Mouse (Mus musculus): ENCODE measurements around the gene Iglon5.

Iglon5 gene

GRCm38 (mm10) chr7:43489631-43490125 lies at the start of gene Iglon5:
Gene Iglon5 (minus strand): TSS chr7:43490075.
- no peak for DNase-seq (ENCODE audit: extremely low read depth, low read depth)

GRCm38 (mm10) chr7:43538524-43538923 lies 48.6 kb upstream of the Iglon5 start:
- no peak for DNase-seq (ENCODE audit: extremely low read depth, low read depth)

GRCm38 (mm10) chr7:43532936-43533505 lies 43.1 kb upstream of the Iglon5 start:
- no peak for DNase-seq (ENCODE audit: extremely low read depth, low read depth)

GRCm38 (mm10) chr7:43530216-43530785 lies 40.4 kb upstream of the Iglon5 start:
- DNase-seq (ENCODE audit: extremely low read depth, low read depth) = no peak

GRCm38 (mm10) chr7:43525313-43525712 lies 35.4 kb upstream of the Iglon5 start:
- no peak for DNase-seq (ENCODE audit: extremely low read depth, low read depth)

- no peak for DNase-seq (ENCODE audit: extremely low read depth, low read depth)
These were observed 32.9 kb upstream of the Iglon5 start for GRCm38 (mm10) chr7:43522776-43523175.

- DNase-seq (ENCODE audit: extremely low read depth, low read depth) = no peak
These were observed 28.5 kb upstream of the Iglon5 start for GRCm38 (mm10) chr7:43518341-43518740.

GRCm38 (mm10) chr7:43515076-43515475 lies 25.2 kb upstream of the Iglon5 start:
- no peak for DNase-seq (ENCODE audit: extremely low read depth, low read depth)

- DNase-seq (ENCODE audit: extremely low read depth, low read depth) = no peak
These were observed 22.6 kb upstream of the Iglon5 start for GRCm38 (mm10) chr7:43512519-43512918.

GRCm38 (mm10) chr7:43511707-43512478 lies 22.0 kb upstream of the Iglon5 start:
- DNase-seq (ENCODE audit: extremely low read depth, low read depth) = no peak

- DNase-seq (ENCODE audit: extremely low read depth, low read depth) = no peak
These were observed 5.6 kb upstream of the Iglon5 start for GRCm38 (mm10) chr7:43495343-43496021.

- DNase-seq (ENCODE audit: extremely low read depth, low read depth) = no peak
These were observed 986 bp upstream of the Iglon5 start for GRCm38 (mm10) chr7:43490861-43491260.

- DNase-seq (ENCODE audit: extremely low read depth, low read depth) = no peak
These were observed 308 bp upstream of the Iglon5 start for GRCm38 (mm10) chr7:43490182-43490584.

- DNase-seq (ENCODE audit: extremely low read depth, low read depth) = no peak
These were observed 1.2 kb downstream of the Iglon5 start for GRCm38 (mm10) chr7:43488646-43489045.

- DNase-seq (ENCODE audit: extremely low read depth, low read depth) = no peak
These were observed 6.6 kb downstream of the Iglon5 start for GRCm38 (mm10) chr7:43483236-43483635.

- no peak for DNase-seq (ENCODE audit: extremely low read depth, low read depth)
These were observed 7.7 kb downstream of the Iglon5 start for GRCm38 (mm10) chr7:43482090-43482716.

GRCm38 (mm10) chr7:43481191-43481590 lies 8.7 kb downstream of the Iglon5 start:
- no peak for DNase-seq (ENCODE audit: extremely low read depth, low read depth)

GRCm38 (mm10) chr7:43476376-43476775 lies 13.5 kb downstream of the Iglon5 start:
- DNase-seq (ENCODE audit: extremely low read depth, low read depth) = no peak

GRCm38 (mm10) chr7:43475706-43476105 lies 14.2 kb downstream of the Iglon5 start:
- no peak for DNase-seq (ENCODE audit: extremely low read depth, low read depth)

- no peak for DNase-seq (ENCODE audit: extremely low read depth, low read depth)
These were observed 19.5 kb downstream of the Iglon5 start for GRCm38 (mm10) chr7:43470373-43470772.

- DNase-seq (ENCODE audit: extremely low read depth, low read depth) = no peak
These were observed 23.7 kb downstream of the Iglon5 start for GRCm38 (mm10) chr7:43466099-43466694.
